Mouse (Mus musculus): Measurements from ENCODE around the gene Fam206a.

Fam206a gene

DNA sequence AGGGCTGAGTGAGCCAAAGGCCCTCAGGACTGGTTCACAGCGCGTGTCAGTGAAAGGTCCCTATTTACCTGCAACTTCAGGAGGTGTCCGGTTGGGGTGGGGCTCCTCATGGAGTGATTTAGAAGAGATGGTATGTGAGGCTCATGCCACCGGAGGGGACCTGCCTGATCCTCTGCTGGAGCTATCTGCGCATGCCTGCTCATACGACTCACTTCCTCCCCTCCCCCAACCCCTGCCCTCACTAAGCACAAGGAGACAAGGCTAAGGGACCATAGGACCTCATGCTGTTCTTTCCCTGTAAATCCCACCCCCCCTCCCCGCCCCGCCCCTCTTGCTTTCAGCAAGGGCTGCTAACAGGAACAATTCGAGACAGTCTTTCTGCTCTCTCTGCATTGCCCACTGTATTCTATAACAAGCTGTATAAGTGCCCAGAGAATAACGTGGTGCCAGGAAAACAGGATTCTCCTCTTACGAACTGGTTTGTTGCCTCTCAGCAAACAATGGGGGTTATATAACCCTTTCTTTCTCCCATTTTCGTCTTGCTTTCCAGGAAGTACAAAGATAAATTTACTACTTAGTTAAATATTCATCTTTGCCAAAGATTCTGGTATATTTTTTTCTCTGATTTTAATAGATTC, 43.9 kb downstream of the Fam206a start:
- DNase-seq = no peak

GRCm38 (mm10) chr4:56847400-56847799, 45.3 kb downstream of the Fam206a start:
- no peak for DNase-seq

DNA sequence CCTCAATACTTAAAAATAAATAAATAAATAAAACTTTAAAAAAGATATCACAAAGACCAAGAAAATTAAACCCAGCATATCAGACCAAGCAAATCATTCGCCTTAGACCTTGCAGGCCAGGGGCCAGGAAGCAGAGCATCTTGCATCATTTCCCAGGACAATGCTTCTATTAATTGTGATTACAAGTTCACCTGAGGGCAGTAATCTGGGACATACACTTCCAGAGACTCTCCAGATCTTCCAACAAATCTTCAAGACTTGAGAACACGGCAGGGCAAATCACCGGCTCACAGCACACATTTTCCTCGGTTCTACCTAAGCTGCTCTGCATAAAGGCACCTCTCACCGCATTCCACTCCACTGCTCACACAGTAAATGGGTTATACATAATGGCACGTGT, 45.9 kb downstream of the Fam206a start:
- DNase-seq = no peak

- DNase-seq = no peak
Observed at GRCm38 (mm10) chr4:56850724-56851123, 48.6 kb downstream of the Fam206a start.

DNA sequence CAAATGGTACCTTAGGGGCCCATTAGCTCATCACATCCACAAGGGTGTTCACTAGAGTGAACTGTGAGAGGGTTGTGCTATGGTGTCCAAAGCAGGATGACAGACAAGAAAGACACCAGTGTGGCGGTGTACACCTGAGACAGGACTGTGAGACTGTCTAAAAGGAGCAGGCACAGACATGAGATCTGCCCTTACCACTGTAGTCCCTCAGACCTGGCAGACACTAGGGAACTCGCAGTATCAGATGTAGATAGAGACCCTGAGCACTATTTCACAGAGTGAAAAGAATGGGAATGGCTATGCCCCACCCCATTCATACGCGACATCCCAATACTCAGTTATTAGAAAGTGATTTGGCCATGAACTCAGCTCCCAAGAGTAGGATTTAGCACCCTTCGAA, 53.8 kb downstream of the Fam206a start:
- DNase-seq = no peak

DNA sequence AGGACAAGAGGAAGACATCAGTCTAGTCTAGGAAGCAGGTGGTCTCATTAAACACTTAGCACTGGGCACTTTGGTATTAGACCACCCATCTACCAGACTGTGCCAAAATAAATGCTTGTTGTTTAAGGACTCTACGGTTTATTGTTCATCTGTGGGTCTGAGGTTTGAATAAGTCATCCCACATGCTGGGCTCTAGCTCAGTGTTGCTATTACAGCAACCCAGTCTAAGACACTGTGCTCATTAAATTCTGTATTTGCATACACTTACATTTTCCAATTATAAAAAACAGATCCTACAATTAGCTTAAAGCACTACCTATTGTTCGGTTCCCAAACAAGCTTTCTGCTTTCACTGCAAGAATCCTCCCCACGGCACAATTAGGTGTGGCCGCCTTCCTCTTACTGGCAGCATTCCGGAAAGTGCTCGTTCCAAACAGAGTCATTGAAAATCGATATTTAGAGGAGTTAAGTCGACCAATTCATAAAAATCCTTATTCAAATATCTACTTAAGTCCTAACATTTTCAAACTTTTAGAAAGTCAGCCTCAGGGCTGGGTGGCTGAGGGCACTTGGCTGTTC, 54.3 kb downstream of the Fam206a start:
- no peak for DNase-seq

- DNase-seq = no peak
Observed at GRCm38 (mm10) chr4:56858733-56859132, 56.6 kb downstream of the Fam206a start.
